Mouse (Mus musculus) stomach, embryonic 14.5 days (tissue): ENCODE measurements around the gene Klhl3. TPM values are rescaled to one million over a fixed set of nuclear protein-coding genes. Genes with fewer than 3 reads are reported as not detected.

Experiments used
- ATAC-seq: fragments of 200-750 bp; cut with Nextera tagmentation; 2 replicates; pipeline ENCODE4 v1.8.0; 2017; ENCODE audit warnings: low read depth, moderate TSS enrichment; ENCODE audit not compliant: insufficient number of reproducible peaks, insufficient read depth, low FRiP score
- H3K27ac ChIP-seq: fragments of 300-500 bp; sonication (generic); 2 replicates; pipeline ENCODE4 v1.5.1; 2014; ENCODE audit warnings: mild to moderate bottlenecking, low read length, moderate library complexity, mixed read lengths
- H3K27me3 ChIP-seq: fragments of 300-500 bp; sonication (generic); 2 replicates; pipeline ENCODE4 v1.6.1; 2014; ENCODE audit warnings: low read length, control low read depth, mixed read lengths; ENCODE audit not compliant: control insufficient read depth, insufficient read depth
- H3K36me3 ChIP-seq: fragments of 300-500 bp; sonication (generic); 2 replicates; pipeline ENCODE4 v1.6.1; 2014; ENCODE audit warnings: mild to moderate bottlenecking, control low read depth, low read length, moderate library complexity, mixed read lengths; ENCODE audit not compliant: control insufficient read depth, insufficient read depth
- H3K4me1 ChIP-seq: fragments of 300-500 bp; sonication (generic); 2 replicates; pipeline ENCODE4 v1.6.1; 2014; ENCODE audit warnings: low read length, control low read depth, mixed read lengths; ENCODE audit not compliant: control insufficient read depth, insufficient read depth
- H3K4me2 ChIP-seq: fragments of 300-500 bp; sonication (generic); replicated peaks from 2 replicates; pipeline ENCODE4 v1.6.1; 2014; ENCODE audit warnings: low read depth, low read length, control low read depth
- H3K4me3 ChIP-seq: fragments of 300-500 bp; sonication (generic); 2 replicates; pipeline ENCODE4 v1.5.1; 2014; ENCODE audit warnings: low read depth, low read length, control low read depth
- H3K9ac ChIP-seq: fragments of 300-500 bp; sonication (generic); replicated peaks from 2 replicates; pipeline ENCODE4 v1.6.1; 2014; ENCODE audit warnings: low read depth, mild to moderate bottlenecking, control low read depth, low read length, moderate library complexity, mixed read lengths
- H3K9me3 ChIP-seq: fragments of 300-500 bp; sonication (generic); 2 replicates; pipeline ENCODE4 v1.6.1; 2016; ENCODE audit warnings: low read depth, low read length, control low read depth; ENCODE audit not compliant: control insufficient read depth
- WGBS: fragments of 180-500 bp; shearing (Covaris S2); extraction: QIAGEN DNeasy Blood & Tissue Kit; methylation state at CpG from one replicate; pipeline ENCODE4 v1.1.7; 2014; 5-methylcytosine and 5-hydroxymethylcytosine counted together
- polyA plus RNA-seq: library from polyadenylated mRNA; unstranded; fragments of >200 nt; fragmentation: Nextera tagmentation; extraction: Ambion mirVana; gene quantifications from 2 replicates; pipeline ENCODE4 v1.2.1, GENCODE M21; 2014

Gene Klhl3
- polyA plus RNA-seq = 3.2 and 3.3 TPM in 2 replicates

DNA sequence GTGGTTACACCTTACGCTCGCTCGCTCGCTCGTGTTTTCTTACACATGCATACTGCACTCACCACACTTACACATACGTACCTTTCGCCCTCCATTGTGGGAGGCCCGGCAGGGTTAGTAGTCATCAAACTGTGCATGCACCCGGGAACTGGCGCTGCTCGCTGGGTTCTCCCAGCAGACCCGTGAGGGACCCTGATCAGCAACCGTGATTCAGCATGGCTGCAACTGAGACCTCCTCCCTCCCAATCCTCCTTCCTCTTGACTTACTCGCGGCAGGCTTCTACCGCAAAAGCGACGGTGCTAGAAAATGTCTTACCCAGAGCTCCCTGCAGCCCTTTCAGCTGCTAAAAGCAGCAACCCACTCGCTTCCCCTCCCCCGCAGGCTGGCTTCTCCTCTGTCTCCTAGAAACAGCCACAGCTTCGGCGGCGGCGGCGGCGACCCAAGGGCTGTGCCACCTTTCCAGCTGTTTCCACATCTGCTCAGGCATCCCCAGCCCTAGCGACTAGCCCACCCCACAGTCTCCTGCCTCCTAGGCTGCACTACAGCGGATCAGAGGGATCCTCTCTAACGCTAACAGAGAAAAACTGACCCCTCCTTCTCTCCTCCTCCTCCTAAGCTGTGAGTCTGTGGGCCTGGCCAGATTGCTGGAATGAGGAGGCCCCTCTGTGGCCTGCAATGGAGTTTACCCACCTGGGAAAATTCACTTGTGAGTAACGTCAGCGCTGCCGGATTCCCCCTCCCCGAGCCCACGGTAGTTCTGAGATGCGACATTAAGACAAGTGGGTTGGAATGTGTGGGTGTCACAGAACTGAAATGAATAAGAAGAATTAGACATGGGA lies at the start of gene Klhl3:
TSS of gene Klhl3 (minus strand) at position 532 of the 840 bp plus-strand sequence.
- H3K9ac ChIP-seq = peak within 1 kb of the TSS; percentile 38; the same call in 1 of the 2 replicates
- H3K27me3 ChIP-seq = no peaks in the 10 kb centered on the region
- no peaks in the 10 kb centered on the region for H3K9me3 ChIP-seq
- peak within 1 kb of the TSS; percentile 63 for H3K27ac ChIP-seq
- no peaks in the 10 kb centered on the region for H3K36me3 ChIP-seq
- peak within 1 kb of the TSS; percentile 52 for H3K4me3 ChIP-seq
- WGBS = under 1% methylated on average over 34 of the region's 35 CpGs
- H3K4me2 ChIP-seq = peak within 1 kb of the TSS; percentile 84
- peak; percentile 83 for ATAC-seq
- peaks cover 14% of the 10 kb centered on the region for H3K4me1 ChIP-seq

- Histone ChIP-seq H3K36me3 (0 out of 2 replicates have a peak, but pooled peaks cover 11% of the 10 kb centered on the region), H3K4me2 (no peak overlapping the region), H3K4me1 (peaks cover 5% of the 10 kb centered on the region; the same call in 1 of the 2 replicates), H3K27me3 (no peaks in the 10 kb centered on the region), H3K9me3 (0 out of 2 replicates have a peak, but pooled peaks cover 3% of the 10 kb centered on the region), H3K9ac (no peak overlapping the region), H3K27ac (no peak overlapping the region), H3K4me3 (no peak overlapping the region)
- no peak for ATAC-seq
- WGBS = 97% methylated on average over 15 of the region's 15 CpGs
Observed at GRCm38 (mm10) chr13:58160761-58161160, 47.4 kb upstream of the Klhl3 start.

DNA sequence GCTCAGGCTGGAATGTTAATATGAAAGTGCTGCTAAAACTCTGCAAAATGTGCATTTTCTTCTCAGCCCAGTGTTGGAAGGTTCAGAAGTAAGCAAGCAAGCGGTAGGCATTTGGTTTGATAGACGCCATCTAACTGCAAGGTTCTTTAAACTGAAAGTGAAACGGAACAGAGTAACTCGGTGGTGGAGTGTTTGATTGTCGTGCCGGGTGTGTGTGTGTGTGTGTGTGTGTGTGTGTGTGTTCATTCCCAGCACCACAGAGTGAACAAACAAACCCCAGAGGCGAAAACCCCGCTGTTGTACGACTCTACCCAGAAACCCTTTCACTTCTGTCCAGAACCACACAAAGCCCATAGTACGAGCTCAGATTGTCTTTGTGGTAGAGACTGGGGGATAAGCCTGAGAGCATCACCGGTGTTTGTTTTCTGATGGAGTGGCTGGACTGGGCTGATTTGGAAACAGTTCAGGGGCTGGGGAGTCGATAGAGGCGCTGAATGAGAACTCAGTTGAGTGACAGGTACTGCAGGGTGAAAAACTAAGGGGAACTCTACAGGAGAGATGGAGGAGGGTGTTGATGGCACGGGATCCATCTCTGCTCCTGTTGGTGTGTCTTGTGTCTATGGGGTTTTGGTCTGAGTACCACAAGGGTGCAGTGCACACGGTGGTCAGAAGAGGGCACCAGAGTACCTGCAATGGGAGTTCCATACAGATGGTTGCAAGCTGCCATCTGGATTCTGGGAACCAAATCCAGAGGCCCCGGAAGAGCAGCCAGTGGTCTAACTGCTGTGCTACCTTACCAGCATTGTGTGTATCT lies 44.9 kb upstream of the Klhl3 start:
- ATAC-seq = peak; percentile 30
- Histone ChIP-seq H3K27ac (peak overlapping the region; percentile 39; the same call in 1 of the 2 replicates), H3K27me3 (no peaks in the 10 kb centered on the region), H3K4me1 (peaks cover 5% of the 10 kb centered on the region; the same call in 1 of the 2 replicates), H3K4me3 (peak overlapping the region; percentile 62), H3K4me2 (peak overlapping the region; percentile 78), H3K36me3 (0 out of 2 replicates have a peak, but pooled peaks cover 8% of the 10 kb centered on the region), H3K9me3 (0 out of 2 replicates have a peak, but pooled peaks cover 3% of the 10 kb centered on the region), H3K9ac (peak overlapping the region; percentile 52)
- WGBS = 9% methylated on average over 16 of the region's 16 CpGs

DNA sequence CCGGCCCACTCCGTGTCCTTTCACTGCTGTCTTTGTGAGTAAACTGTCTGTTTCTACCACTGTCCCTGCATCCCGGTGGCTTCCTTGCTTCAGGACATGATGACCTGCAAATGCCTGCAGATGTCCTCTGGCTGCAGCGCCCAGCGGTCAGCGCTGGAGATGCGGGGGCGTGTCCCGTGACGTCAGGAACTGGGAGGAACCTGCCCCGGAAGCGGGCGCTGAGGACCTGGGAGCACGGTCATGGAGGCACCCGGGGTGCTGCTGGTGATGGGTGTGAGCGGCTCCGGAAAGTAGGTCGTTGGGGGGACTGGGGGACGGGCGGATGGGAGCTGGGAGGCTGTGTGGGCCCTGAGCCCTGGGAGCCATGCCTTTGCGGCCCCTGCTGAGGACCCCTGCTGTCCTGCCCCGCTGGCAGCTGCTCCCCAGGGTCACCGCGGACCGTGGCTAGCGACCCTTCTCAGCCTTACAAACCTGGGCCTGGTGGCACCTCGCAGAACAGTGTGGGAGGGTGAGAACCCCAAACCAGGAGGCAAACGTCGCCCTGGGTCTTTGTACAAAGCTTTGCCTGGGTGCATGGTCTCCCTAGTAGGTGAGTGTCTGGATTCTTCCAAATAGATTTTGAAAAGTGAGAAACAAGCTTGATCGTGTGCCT lies 44.2 kb upstream of the Klhl3 start, which contains the start of gene Idnk:
TSS of gene Idnk (plus strand) at position 203 of the 652 bp plus-strand sequence.
- H3K9me3 ChIP-seq = 0 out of 2 replicates have a peak, but pooled peaks cover 3% of the 10 kb centered on the region
- 0 out of 2 replicates have a peak, but pooled peaks cover 8% of the 10 kb centered on the region for H3K36me3 ChIP-seq
- H3K4me1 ChIP-seq = peaks cover 5% of the 10 kb centered on the region; the same call in 1 of the 2 replicates
- under 1% methylated on average over 30 of the region's 30 CpGs for WGBS
- peak within 1 kb of the TSS; percentile 78 for H3K4me2 ChIP-seq
- H3K9ac ChIP-seq = peak within 1 kb of the TSS; percentile 52
- H3K4me3 ChIP-seq = peak within 1 kb of the TSS; percentile 62
- H3K27me3 ChIP-seq = no peaks in the 10 kb centered on the region
- ATAC-seq = peak; percentile 88
- peak within 1 kb of the TSS; percentile 39; the same call in 1 of the 2 replicates for H3K27ac ChIP-seq

- Histone ChIP-seq H3K4me3 (peak overlapping the region; percentile 62), H3K4me1 (peaks cover 5% of the 10 kb centered on the region; the same call in 1 of the 2 replicates), H3K36me3 (0 out of 2 replicates have a peak, but pooled peaks cover 8% of the 10 kb centered on the region), H3K9ac (peak overlapping the region; percentile 52), H3K27me3 (no peaks in the 10 kb centered on the region), H3K27ac (no peak overlapping the region), H3K9me3 (0 out of 2 replicates have a peak, but pooled peaks cover 3% of the 10 kb centered on the region), H3K4me2 (peak overlapping the region; percentile 78)
- WGBS = 21% methylated on average over 8 of the region's 8 CpGs
- ATAC-seq = no peak
Observed at GRCm38 (mm10) chr13:58157036-58157435, 43.6 kb upstream of the Klhl3 start.

DNA sequence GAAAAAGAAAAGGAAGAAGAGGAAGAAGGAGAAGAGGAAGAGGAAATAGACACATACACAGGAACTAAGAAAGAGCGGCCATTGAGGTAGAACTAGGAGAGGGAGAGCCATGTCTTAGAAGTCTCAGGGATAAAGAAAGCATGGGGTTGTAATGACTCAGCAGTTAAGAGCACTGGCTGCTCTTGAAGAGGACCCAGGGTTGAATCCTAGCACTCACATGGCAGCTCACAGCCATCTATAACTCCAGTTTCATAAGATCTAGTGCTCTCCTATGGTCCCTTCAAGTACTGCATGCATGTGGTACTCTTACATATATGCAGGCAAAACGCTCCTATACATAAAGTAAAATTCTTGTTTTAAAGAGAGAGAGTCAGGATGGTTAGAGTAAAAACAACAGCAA lies 42.6 kb upstream of the Klhl3 start:
- ATAC-seq = no peak
- Histone ChIP-seq H3K9me3 (0 out of 2 replicates have a peak, but pooled peaks cover 3% of the 10 kb centered on the region), H3K27me3 (no peaks in the 10 kb centered on the region), H3K4me2 (no peak overlapping the region), H3K4me1 (peaks cover 5% of the 10 kb centered on the region; the same call in 1 of the 2 replicates), H3K36me3 (0 out of 2 replicates have a peak, but pooled peaks cover 8% of the 10 kb centered on the region), H3K9ac (no peak overlapping the region), H3K27ac (no peak overlapping the region), H3K4me3 (no peak overlapping the region)
- 83% methylated on average over 2 of the region's 2 CpGs for WGBS

DNA sequence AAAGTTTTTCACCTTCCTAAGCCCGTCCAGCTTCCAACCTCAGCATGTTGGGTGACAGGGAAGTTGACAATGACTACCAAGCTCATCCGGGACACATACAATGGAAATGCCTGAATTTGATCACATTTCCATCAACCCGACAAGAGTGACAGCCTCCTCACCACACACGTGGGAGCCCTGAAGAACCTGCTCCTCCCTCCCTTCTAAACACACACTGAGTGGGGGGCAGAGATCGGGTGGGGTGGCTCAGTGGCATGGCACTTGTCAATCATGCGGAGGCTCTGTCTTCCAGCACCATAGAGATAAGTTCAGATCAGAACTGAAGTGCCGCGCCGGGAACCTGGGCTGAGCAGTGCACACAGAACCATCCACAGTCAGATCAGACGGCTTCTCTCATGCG lies 37.0 kb upstream of the Klhl3 start:
- H3K36me3 ChIP-seq = no peaks in the 10 kb centered on the region
- no peaks in the 10 kb centered on the region for H3K4me1 ChIP-seq
- no peak overlapping the region for H3K4me2 ChIP-seq
- no peak overlapping the region for H3K27ac ChIP-seq
- no peaks in the 10 kb centered on the region for H3K9me3 ChIP-seq
- WGBS = 79% methylated on average over 11 of the region's 11 CpGs
- ATAC-seq = no peak
- H3K27me3 ChIP-seq = no peaks in the 10 kb centered on the region
- H3K4me3 ChIP-seq = no peak overlapping the region
- H3K9ac ChIP-seq = no peak overlapping the region
